Mouse (Mus musculus) megakaryocyte, embryonic 14.5 days (primary cell): ENCODE data around the gene Gse1.

Experiments used
- FLI1 ChIP-seq: IDR thresholded peaks from 2 replicates; pipeline ENCODE4 v1.6.1; 2012; ENCODE audit warnings: low read length, inconsistent platforms, mixed read lengths
- GATA1 ChIP-seq: IDR thresholded peaks from 3 replicates; pipeline ENCODE4 v1.6.1; 2012; ENCODE audit warnings: mixed read lengths, low read length, inconsistent platforms, borderline replicate concordance

DNA sequence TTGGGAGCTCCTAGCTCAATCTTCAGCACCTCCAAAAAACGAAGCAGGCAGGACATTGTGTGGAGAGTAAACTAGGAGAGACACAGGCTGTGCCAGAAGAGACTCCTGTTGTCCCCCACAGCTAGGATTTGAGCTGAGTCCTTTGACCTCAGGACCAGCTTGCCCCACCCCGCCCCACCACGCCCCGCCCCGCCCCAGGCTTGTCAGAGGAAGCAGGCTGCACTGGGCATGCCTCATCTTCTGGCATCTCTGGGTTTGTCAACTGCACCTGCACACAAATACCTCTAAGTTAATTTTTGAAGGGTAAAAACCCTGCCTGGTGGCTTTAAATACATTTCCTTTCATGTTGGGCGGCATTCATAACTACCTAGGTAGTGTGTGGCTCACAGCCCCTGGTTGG is 26.9 kb upstream of the Gse1 start:
- TF ChIP-seq GATA1 = no peak
- TF ChIP-seq FLI1 = no peak
